Mouse (Mus musculus) stomach, postnatal 0 days (tissue): ENCODE measurements at regions not wholly inside any gene's neighbourhood (a gene's known extent, or its start where the extent isn't known, plus 50 kb on each side); places are given as distances from the start of the nearest gene placed in this dataset.
"Not testable (repeated sequence)": the region's sequence is repeated elsewhere in the genome, so short reads cannot be mapped to it uniquely, and the experiment has no call there.

Source experiments
- CTCF ChIP-seq: IDR thresholded peaks from 2 replicates; pipeline ENCODE4 v1.5.1; 2016; ENCODE audit warnings: antibody characterized with exemption, low read depth, mild to moderate bottlenecking, moderate library complexity
- EP300 ChIP-seq: optimal IDR thresholded peaks from 2 replicates; pipeline ENCODE3; 2016; ENCODE audit warnings: antibody characterized with exemption

- not testable (repeated sequence) for TF ChIP-seq CTCF, EP300
Measured at GRCm38 (mm10) chr7:62262174-62262573, 84.2 kb upstream of the Ndn start.
